Mouse (Mus musculus) hindbrain, embryonic 11.5 days (tissue): Measurements from ENCODE around the gene Pik3r6. TPM values are rescaled to one million over a fixed set of nuclear protein-coding genes. Genes with fewer than 3 reads are reported as not detected.

ENCODE experiments used
- ATAC-seq: fragments of 200-750 bp; cut with Nextera tagmentation; 2 replicates; pipeline ENCODE4 v1.8.0; 2017; ENCODE audit warnings: mild to moderate bottlenecking, moderate TSS enrichment, moderate library complexity; ENCODE audit not compliant: low FRiP score
- DNase-seq: peaks from one replicate; pipeline ENCODE4 v3.0.0-alpha.2; 2015; ENCODE audit warnings: low spot score
- H3K27ac ChIP-seq: fragments of 300-500 bp; sonication (generic); 2 replicates; pipeline ENCODE4 v1.5.1; 2014; ENCODE audit warnings: mild to moderate bottlenecking, low read depth, low read length
- H3K27me3 ChIP-seq: fragments of 300-500 bp; sonication (generic); 2 replicates; pipeline ENCODE4 v1.6.1; 2014; ENCODE audit warnings: mild to moderate bottlenecking, low read length, moderate library complexity, mixed read lengths; ENCODE audit not compliant: control insufficient read depth, insufficient read depth
- H3K36me3 ChIP-seq: fragments of 300-500 bp; sonication (generic); 2 replicates; pipeline ENCODE4 v1.6.1; 2014; ENCODE audit warnings: mild to moderate bottlenecking, low read length, moderate library complexity, mixed read lengths; ENCODE audit not compliant: control insufficient read depth, insufficient read depth
- H3K4me1 ChIP-seq: fragments of 300-500 bp; sonication (generic); replicated peaks from 2 replicates; pipeline ENCODE4 v1.6.1; 2014; ENCODE audit warnings: low read length, mixed read lengths; ENCODE audit not compliant: control insufficient read depth, insufficient read depth
- H3K4me2 ChIP-seq: fragments of 300-500 bp; sonication (generic); replicated peaks from 2 replicates; pipeline ENCODE4 v1.6.1; 2014; ENCODE audit warnings: mild to moderate bottlenecking, low read depth, low read length
- H3K4me3 ChIP-seq: fragments of 300-500 bp; sonication (generic); 2 replicates; pipeline ENCODE4 v1.5.1; 2014; ENCODE audit warnings: low read depth, low read length
- H3K9ac ChIP-seq: fragments of 300-500 bp; sonication (generic); 2 replicates; pipeline ENCODE4 v1.6.1; 2014; ENCODE audit warnings: low read depth, low read length
- H3K9me3 ChIP-seq: fragments of 300-500 bp; sonication (generic); 2 replicates; pipeline ENCODE4 v1.6.1; 2016; ENCODE audit warnings: low read length; ENCODE audit not compliant: control insufficient read depth
- WGBS: fragments of 180-500 bp; shearing (Covaris S2); extraction: QIAGEN DNeasy Blood & Tissue Kit; methylation state at CpG from one replicate; pipeline ENCODE4 v1.1.7; 2014; 5-methylcytosine and 5-hydroxymethylcytosine counted together
- polyA plus RNA-seq: library from polyadenylated mRNA; unstranded; fragments of >200 nt; fragmentation: Nextera tagmentation; extraction: Ambion mirVana; gene quantifications from 2 replicates; pipeline ENCODE4 v1.2.1, GENCODE M21; 2014

Pik3r6 gene
- polyA plus RNA-seq, 1 experiment from 2014 or later: 1.2 TPM

- no peak for ATAC-seq
Observed at GRCm38 (mm10) chr11:68483213-68483612, 19.6 kb upstream of the Pik3r6 start.

GRCm38 (mm10) chr11:68484431-68484830 is 18.4 kb upstream of the Pik3r6 start:
- WGBS: 74% methylated on average over 3 of the region's 3 CpGs
- ATAC-seq: no peak

More at GRCm38 (mm10) chr11:68483213-68483612, 19.6 kb upstream of the Pik3r6 start:
- H3K4me3 ChIP-seq: no peak overlapping the region
- H3K4me2 ChIP-seq: no peak overlapping the region
- no peaks in the 10 kb centered on the region for H3K9me3 ChIP-seq
- no peak overlapping the region for H3K9ac ChIP-seq
- H3K27me3 ChIP-seq: no peaks in the 10 kb centered on the region
- no peak for DNase-seq
- no peak overlapping the region for H3K27ac ChIP-seq
- H3K4me1 ChIP-seq: no peaks in the 10 kb centered on the region
- WGBS: 93% methylated on average over 6 of the region's 6 CpGs
- H3K36me3 ChIP-seq: no peaks in the 10 kb centered on the region

GRCm38 (mm10) chr11:68485206-68485942 is 17.4 kb upstream of the Pik3r6 start:
- 44% methylated on average over 8 of the region's 8 CpGs for WGBS
- Histone ChIP-seq H3K4me1 (no peaks in the 10 kb centered on the region), H3K9me3 (no peaks in the 10 kb centered on the region), H3K4me2 (no peak overlapping the region), H3K9ac (no peak overlapping the region), H3K27me3 (no peaks in the 10 kb centered on the region), H3K4me3 (no peak overlapping the region), H3K36me3 (no peaks in the 10 kb centered on the region), H3K27ac (no peak overlapping the region)
- ATAC-seq: no peak
- peak; percentile 77 for DNase-seq

More at GRCm38 (mm10) chr11:68484431-68484830, 18.4 kb upstream of the Pik3r6 start:
- Histone ChIP-seq H3K9me3 (no peaks in the 10 kb centered on the region), H3K4me2 (no peak overlapping the region), H3K4me3 (no peak overlapping the region), H3K4me1 (no peaks in the 10 kb centered on the region), H3K9ac (no peak overlapping the region), H3K27ac (no peak overlapping the region), H3K27me3 (no peaks in the 10 kb centered on the region), H3K36me3 (no peaks in the 10 kb centered on the region)
- DNase-seq: no peak

- H3K4me1 ChIP-seq: no peaks in the 10 kb centered on the region
- H3K27ac ChIP-seq: no peak overlapping the region
- H3K9me3 ChIP-seq: no peaks in the 10 kb centered on the region
- H3K4me3 ChIP-seq: no peak overlapping the region
- H3K9ac ChIP-seq: no peak overlapping the region
- ATAC-seq: no peak
- H3K4me2 ChIP-seq: no peak overlapping the region
- no peaks in the 10 kb centered on the region for H3K36me3 ChIP-seq
- DNase-seq: no peak
- no peaks in the 10 kb centered on the region for H3K27me3 ChIP-seq
- 91% methylated on average over 3 of the region's 3 CpGs for WGBS
Observed at GRCm38 (mm10) chr11:68486093-68486492, 16.7 kb upstream of the Pik3r6 start.

GRCm38 (mm10) chr11:68487720-68488119 is 15.1 kb upstream of the Pik3r6 start:
- Histone ChIP-seq H3K27me3 (no peaks in the 10 kb centered on the region), H3K27ac (no peak overlapping the region), H3K4me1 (no peaks in the 10 kb centered on the region), H3K36me3 (no peaks in the 10 kb centered on the region), H3K9me3 (no peaks in the 10 kb centered on the region), H3K4me2 (no peak overlapping the region), H3K4me3 (no peak overlapping the region), H3K9ac (no peak overlapping the region)
- ATAC-seq (no peak), DNase-seq (no peak)
- 91% methylated on average over 10 of the region's 10 CpGs for WGBS

GRCm38 (mm10) chr11:68488256-68488824 is 14.5 kb upstream of the Pik3r6 start:
- Histone ChIP-seq H3K4me1 (no peaks in the 10 kb centered on the region), H3K9ac (no peak overlapping the region), H3K9me3 (no peaks in the 10 kb centered on the region), H3K27ac (no peak overlapping the region), H3K36me3 (no peaks in the 10 kb centered on the region), H3K4me2 (no peak overlapping the region), H3K27me3 (no peaks in the 10 kb centered on the region), H3K4me3 (no peak overlapping the region)
- ATAC-seq (no peak), DNase-seq (no peak)
- WGBS: 73% methylated on average over 6 of the region's 6 CpGs

- H3K27ac ChIP-seq: no peak overlapping the region
- WGBS: 17% methylated on average over 2 of the region's 2 CpGs
- H3K4me2 ChIP-seq: no peak overlapping the region
- no peak overlapping the region for H3K9ac ChIP-seq
- H3K4me1 ChIP-seq: no peaks in the 10 kb centered on the region
- no peaks in the 10 kb centered on the region for H3K27me3 ChIP-seq
- ATAC-seq (no peak), DNase-seq (no peak)
- no peaks in the 10 kb centered on the region for H3K36me3 ChIP-seq
- H3K4me3 ChIP-seq: no peak overlapping the region
- no peaks in the 10 kb centered on the region for H3K9me3 ChIP-seq
Observed at GRCm38 (mm10) chr11:68489236-68489635, 13.6 kb upstream of the Pik3r6 start.

GRCm38 (mm10) chr11:68492592-68492991 is 10.2 kb upstream of the Pik3r6 start:
- 88% methylated on average over 11 of the region's 11 CpGs for WGBS
- Histone ChIP-seq H3K9me3 (no peaks in the 10 kb centered on the region), H3K36me3 (no peaks in the 10 kb centered on the region), H3K4me2 (no peak overlapping the region), H3K4me3 (no peak overlapping the region), H3K27ac (no peak overlapping the region), H3K4me1 (no peaks in the 10 kb centered on the region), H3K9ac (no peak overlapping the region), H3K27me3 (no peaks in the 10 kb centered on the region)
- DNase-seq: no peak
- ATAC-seq: no peak

GRCm38 (mm10) chr11:68493760-68494159 is 9.1 kb upstream of the Pik3r6 start:
- H3K4me1 ChIP-seq: no peaks in the 10 kb centered on the region

More at GRCm38 (mm10) chr11:68493760-68494159, 9.1 kb upstream of the Pik3r6 start:
- ATAC-seq (no peak), DNase-seq (no peak)
- no peaks in the 10 kb centered on the region for H3K27me3 ChIP-seq
- H3K36me3 ChIP-seq: no peaks in the 10 kb centered on the region
- 91% methylated on average over 5 of the region's 5 CpGs for WGBS
- H3K9me3 ChIP-seq: no peaks in the 10 kb centered on the region
- H3K27ac ChIP-seq: no peak overlapping the region
- H3K4me2 ChIP-seq: no peak overlapping the region
- H3K9ac ChIP-seq: no peak overlapping the region
- no peak overlapping the region for H3K4me3 ChIP-seq
